Mouse (Mus musculus) lung, postnatal 0 days (tissue): ENCODE measurements at regions not wholly inside any gene's neighbourhood (a gene's known extent, or its start where the extent isn't known, plus 50 kb on each side); places are given as distances from the start of the nearest gene placed in this dataset.

ENCODE experiments used
- ATAC-seq: fragments of 200-750 bp; cut with Nextera tagmentation; 2 replicates; pipeline ENCODE4 v1.8.0; 2017; ENCODE audit warnings: moderate library complexity
- DNase-seq: peaks from one replicate; pipeline ENCODE4 v3.0.0-alpha.2; 2016; ENCODE audit warnings: low spot score
- H3K27ac ChIP-seq: fragments of 300-500 bp; sonication (generic); 2 replicates; pipeline ENCODE4 v1.5.1; 2014; ENCODE audit warnings: antibody characterized with exemption, mild to moderate bottlenecking, low read length, mixed read lengths
- H3K27me3 ChIP-seq: fragments of 300-500 bp; sonication (generic); replicated peaks from 2 replicates; pipeline ENCODE4 v1.6.1; 2014; ENCODE audit warnings: low read length, mixed read lengths; ENCODE audit not compliant: insufficient read depth
- H3K36me3 ChIP-seq: fragments of 300-500 bp; sonication (generic); 2 replicates; pipeline ENCODE4 v1.6.1; 2014; ENCODE audit warnings: low read length, mixed read lengths; ENCODE audit not compliant: insufficient read depth
- H3K4me1 ChIP-seq: fragments of 300-500 bp; sonication (generic); 2 replicates; pipeline ENCODE4 v1.6.1; 2014; ENCODE audit warnings: antibody characterized with exemption, low read depth, low read length, mixed read lengths; ENCODE audit not compliant: insufficient read depth
- H3K4me2 ChIP-seq: fragments of 300-500 bp; sonication (generic); replicated peaks from 2 replicates; pipeline ENCODE4 v1.6.1; 2014; ENCODE audit warnings: low read depth, mild to moderate bottlenecking, low read length, moderate library complexity, mixed read lengths
- H3K4me3 ChIP-seq: fragments of 300-500 bp; sonication (generic); 2 replicates; pipeline ENCODE4 v1.5.1; 2014; ENCODE audit warnings: low read depth, low read length
- H3K9ac ChIP-seq: fragments of 300-500 bp; sonication (generic); replicated peaks from 2 replicates; pipeline ENCODE4 v1.6.1; 2014; ENCODE audit warnings: low read depth, mild to moderate bottlenecking
- H3K9me3 ChIP-seq: fragments of 300-500 bp; sonication (generic); 2 replicates; pipeline ENCODE4 v1.6.1; 2016; ENCODE audit warnings: low read length, mixed read lengths
- CTCF ChIP-seq: IDR thresholded peaks from 2 replicates; pipeline ENCODE4 v1.5.1; 2016; ENCODE audit warnings: antibody characterized with exemption, mild to moderate bottlenecking
- EP300 ChIP-seq: IDR thresholded peaks from 2 replicates; pipeline ENCODE4 v1.6.1; 2016; ENCODE audit warnings: antibody characterized with exemption, mild to moderate bottlenecking, control low read depth
- WGBS: fragments of 180-500 bp; shearing (Covaris S2); extraction: QIAGEN DNeasy Blood & Tissue Kit; methylation state at CpG from one replicate; pipeline ENCODE4 v1.1.7; 2014; 5-methylcytosine and 5-hydroxymethylcytosine counted together

DNA sequence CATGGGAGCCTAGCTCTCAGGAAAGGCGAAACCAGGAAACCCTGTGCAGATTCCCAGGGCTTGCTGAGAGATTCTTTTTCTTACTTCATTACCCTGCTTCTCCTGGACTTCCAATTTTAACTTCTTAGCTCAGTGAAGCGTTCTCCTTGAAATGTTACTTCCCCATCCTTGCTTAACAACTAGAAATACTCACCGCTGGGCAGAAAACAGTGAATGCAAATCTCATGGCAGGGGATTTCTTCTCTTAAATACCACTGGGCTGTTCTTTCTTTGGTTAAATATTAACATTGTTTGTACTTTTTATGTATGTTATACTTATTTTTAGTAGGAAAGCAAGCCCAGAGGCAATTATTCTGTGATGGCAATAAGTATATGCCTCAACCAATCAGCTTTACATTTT is 151.0 kb upstream of the Gdf10 start:
- Histone ChIP-seq H3K27me3 (no peaks in the 10 kb centered on the region), H3K4me2 (no peak overlapping the region), H3K4me1 (no peaks in the 10 kb centered on the region; the same call in 1 of the 2 replicates), H3K9ac (no peak overlapping the region), H3K27ac (no peak overlapping the region), H3K9me3 (no peaks in the 10 kb centered on the region), H3K36me3 (no peaks in the 10 kb centered on the region), H3K4me3 (no peak overlapping the region)
- WGBS: 88% methylated on average over 3 of the region's 3 CpGs
- no peak for DNase-seq
- TF ChIP-seq CTCF (no peak), EP300 (no peak)
- no peak for ATAC-seq

GRCm38 (mm10) chr14:33789556-33789955 is 133.8 kb upstream of the Gdf10 start:
- 38% methylated on average over 2 of the region's 2 CpGs for WGBS

GRCm38 (mm10) chr14:33794262-33794661 is 129.1 kb upstream of the Gdf10 start:
- 82% methylated on average over 3 of the region's 3 CpGs for WGBS
- TF ChIP-seq EP300: no peak
- no peak for TF ChIP-seq CTCF
- H3K4me3 ChIP-seq: no peak overlapping the region
- no peaks in the 10 kb centered on the region for H3K36me3 ChIP-seq
- H3K9me3 ChIP-seq: no peaks in the 10 kb centered on the region
- no peaks in the 10 kb centered on the region for H3K27me3 ChIP-seq
- no peaks in the 10 kb centered on the region for H3K4me1 ChIP-seq
- no peak overlapping the region for H3K27ac ChIP-seq
- no peak for ATAC-seq
- no peak overlapping the region for H3K9ac ChIP-seq
- H3K4me2 ChIP-seq: no peak overlapping the region
- no peak for DNase-seq

More at GRCm38 (mm10) chr14:33789556-33789955, 133.8 kb upstream of the Gdf10 start:
- DNase-seq: no peak
- Histone ChIP-seq H3K4me1 (no peaks in the 10 kb centered on the region), H3K27me3 (no peaks in the 10 kb centered on the region), H3K9me3 (no peaks in the 10 kb centered on the region), H3K9ac (no peak overlapping the region), H3K4me3 (no peak overlapping the region), H3K4me2 (no peak overlapping the region), H3K27ac (no peak overlapping the region), H3K36me3 (no peaks in the 10 kb centered on the region)
- TF ChIP-seq EP300 (no peak), CTCF (no peak)
- no peak for ATAC-seq

DNA sequence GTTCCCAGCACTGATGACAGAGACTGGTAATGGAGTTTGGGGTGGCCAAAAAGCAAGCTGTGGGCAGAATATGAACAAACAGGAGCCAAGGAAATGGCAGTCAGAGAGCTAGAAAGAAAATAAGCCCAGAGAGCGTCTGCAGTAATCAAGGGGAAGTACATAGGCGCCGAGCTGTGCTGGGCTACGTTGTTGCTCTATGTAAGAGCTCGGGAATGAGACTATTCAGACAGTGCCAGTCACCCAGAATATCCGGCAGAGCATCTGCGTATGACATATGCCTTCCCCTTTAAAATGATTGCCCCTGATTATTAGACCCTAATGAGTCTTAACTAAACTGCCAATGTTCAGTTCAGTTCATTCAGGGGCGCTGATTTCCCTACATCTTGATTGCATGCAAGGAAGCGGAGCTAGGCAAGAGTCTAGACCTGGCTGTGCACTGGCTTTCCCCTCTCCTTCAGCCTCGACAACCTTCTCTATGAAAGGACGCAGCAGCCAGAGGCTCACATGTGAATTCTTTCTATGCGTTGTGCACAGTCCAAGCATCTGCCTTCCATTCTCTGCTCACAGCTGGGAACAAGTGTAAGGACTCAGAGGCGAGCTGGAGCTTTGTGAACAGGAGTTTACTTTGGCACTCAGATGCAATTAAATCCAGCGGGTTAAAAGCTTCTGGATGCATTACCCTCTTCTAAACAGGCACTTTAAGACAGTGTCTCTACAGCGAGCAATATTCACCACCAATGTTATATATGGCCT is 125.7 kb upstream of the Gdf10 start:
- no peak overlapping the region for H3K27ac ChIP-seq
- ATAC-seq: no peak

GRCm38 (mm10) chr14:33804321-33804720 is 119.1 kb upstream of the Gdf10 start:
- no peak overlapping the region for H3K4me3 ChIP-seq
- no peak for DNase-seq
- H3K27ac ChIP-seq: no peak overlapping the region
- peaks cover 9% of the 10 kb centered on the region; the same call in 1 of the 2 replicates for H3K4me1 ChIP-seq
- no peak for TF ChIP-seq EP300
- no peak for TF ChIP-seq CTCF
- H3K9me3 ChIP-seq: no peaks in the 10 kb centered on the region
- 72% methylated on average over 3 of the region's 3 CpGs for WGBS
- no peak for ATAC-seq
- no peaks in the 10 kb centered on the region for H3K36me3 ChIP-seq
- H3K27me3 ChIP-seq: no peaks in the 10 kb centered on the region
- no peak overlapping the region for H3K4me2 ChIP-seq
- H3K9ac ChIP-seq: no peak overlapping the region

More for the DNA sequence above, 125.7 kb upstream of the Gdf10 start:
- Histone ChIP-seq H3K27me3 (no peaks in the 10 kb centered on the region), H3K4me3 (no peak overlapping the region), H3K36me3 (no peaks in the 10 kb centered on the region), H3K9ac (no peak overlapping the region), H3K9me3 (no peaks in the 10 kb centered on the region), H3K4me1 (no peaks in the 10 kb centered on the region), H3K4me2 (no peak overlapping the region)
- WGBS: 61% methylated on average over 15 of the region's 15 CpGs
- no peak for TF ChIP-seq EP300
- TF ChIP-seq CTCF: no peak
- DNase-seq: no peak

DNA sequence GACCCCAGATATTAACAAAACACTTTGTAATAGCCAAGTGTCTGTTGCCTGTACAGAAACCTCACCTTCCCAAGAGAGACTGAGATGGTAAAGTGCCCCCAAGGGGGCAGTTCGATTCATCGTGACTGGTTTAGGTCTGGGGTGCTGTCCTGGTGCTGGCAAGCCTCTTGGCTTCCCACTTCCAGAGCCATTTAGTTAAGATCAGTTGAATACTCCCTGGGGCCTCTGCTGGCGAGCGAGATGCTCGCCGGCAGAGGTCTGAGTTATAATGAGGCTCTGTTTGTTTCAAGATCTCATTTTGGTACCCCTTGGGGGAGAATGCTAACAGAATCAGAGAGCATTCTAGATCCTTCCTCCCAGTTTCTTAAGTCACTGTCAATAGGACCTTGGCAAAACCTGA is 118.7 kb upstream of the Gdf10 start:
- no peak overlapping the region for H3K4me2 ChIP-seq
- H3K27ac ChIP-seq: no peak overlapping the region
- no peak for ATAC-seq
- no peak overlapping the region for H3K9ac ChIP-seq
- H3K9me3 ChIP-seq: no peaks in the 10 kb centered on the region
- H3K4me3 ChIP-seq: no peak overlapping the region
- peaks cover 9% of the 10 kb centered on the region; the same call in 1 of the 2 replicates for H3K4me1 ChIP-seq
- no peak for DNase-seq
- H3K36me3 ChIP-seq: no peaks in the 10 kb centered on the region
- 72% methylated on average over 6 of the region's 6 CpGs for WGBS
- TF ChIP-seq CTCF (no peak), EP300 (no peak)
- H3K27me3 ChIP-seq: no peaks in the 10 kb centered on the region
